Mouse (Mus musculus): ENCODE measurements around the gene Defa17. TPM values are rescaled to one million over a fixed set of nuclear protein-coding genes. Genes with fewer than 3 reads are reported as not detected.
"Not testable (repeated sequence)": the region's sequence is repeated elsewhere in the genome, so short reads cannot be mapped to it uniquely, and the experiment has no call there.

Defa17 gene
- total RNA-seq (2014; rRNA removed; ENCODE audit: low replicate concordance) (not detected in 2 replicates), polyA plus RNA-seq (2015; fragmentation: Nextera tagmentation; extraction: Ambion mirVana) (not detected in 2 replicates)

DNA sequence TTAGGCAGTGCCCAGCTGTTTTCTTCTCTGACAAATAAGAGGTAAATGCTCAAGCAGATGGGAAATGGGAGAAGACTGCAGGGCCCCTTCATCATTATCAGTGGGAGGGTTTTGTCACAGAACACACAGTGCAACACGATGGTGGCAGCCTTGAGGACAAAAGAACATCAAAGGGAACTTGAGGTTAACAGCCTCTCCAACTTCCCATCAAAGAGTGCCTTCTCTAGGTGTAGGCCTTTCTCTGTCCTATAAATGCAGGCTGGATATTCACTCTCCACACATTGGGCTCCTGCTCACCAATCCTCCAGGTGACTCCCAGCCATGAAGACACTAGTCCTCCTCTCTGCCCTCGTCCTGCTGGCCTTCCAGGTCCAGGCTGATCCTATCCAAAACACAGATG, at the start of gene Defa17:
Defa17 (plus strand) TSS at position 301 of the 400 bp plus-strand sequence.
- not testable (repeated sequence) for H3K9me3 ChIP-seq (replicated peaks; ENCODE audit: control insufficient read depth, low read length); H3K4me2 ChIP-seq (ENCODE audit: low read depth, low read length); H3K9ac ChIP-seq (replicated peaks; ENCODE audit: low read depth, low read length); H3K4me3 ChIP-seq (ENCODE audit: low read depth, low read length); H3K36me3 ChIP-seq (replicated peaks; ENCODE audit: control insufficient read depth, insufficient read depth, low read length); H3K27ac ChIP-seq (ENCODE audit: low read depth); ATAC-seq (ENCODE audit: insufficient read depth, low read depth); DNase-seq (ENCODE audit: low spot score); H3K4me1 ChIP-seq (ENCODE audit: control insufficient read depth, insufficient read depth); H3K27me3 ChIP-seq (ENCODE audit: control insufficient read depth, insufficient read depth, low read length)
- no CpG with 5 or more reads among the region's 2 CpGs for WGBS

DNA sequence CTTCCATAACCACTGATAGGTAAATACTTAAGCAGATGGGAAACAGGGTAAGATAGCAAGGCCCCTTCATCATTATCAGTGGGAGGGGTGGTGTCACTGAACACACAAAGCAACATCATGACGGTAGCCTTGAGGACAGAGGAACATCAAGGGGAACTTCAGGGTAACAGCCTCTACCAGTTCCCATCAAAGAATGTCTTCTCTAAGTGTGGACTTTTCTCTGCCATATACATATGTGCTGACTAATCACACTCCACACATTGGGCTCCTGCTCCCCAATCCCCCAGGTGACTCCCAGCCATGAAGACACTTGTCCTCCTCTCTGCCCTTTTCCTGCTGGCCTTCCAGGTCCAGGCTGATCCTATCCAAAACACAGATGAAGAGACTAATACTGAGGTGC, 37.7 kb upstream of the Defa17 start, which contains the start of gene Defa26:
Defa26 (plus strand) TSS at position 301 of the 400 bp plus-strand sequence.
- H3K36me3 ChIP-seq (replicated peaks; ENCODE audit: control insufficient read depth, insufficient read depth, low read length); H3K27me3 ChIP-seq (ENCODE audit: control insufficient read depth, insufficient read depth, low read length); H3K9me3 ChIP-seq (replicated peaks; ENCODE audit: control insufficient read depth, low read length); H3K4me2 ChIP-seq (ENCODE audit: low read depth, low read length); H3K27ac ChIP-seq (ENCODE audit: low read depth); H3K4me3 ChIP-seq (ENCODE audit: low read depth, low read length); H3K9ac ChIP-seq (replicated peaks; ENCODE audit: low read depth, low read length); DNase-seq (ENCODE audit: low spot score); H3K4me1 ChIP-seq (ENCODE audit: control insufficient read depth, insufficient read depth); ATAC-seq (ENCODE audit: insufficient read depth, low read depth): not testable (repeated sequence)
- no CpG with 5 or more reads among the region's 1 CpGs for WGBS

DNA sequence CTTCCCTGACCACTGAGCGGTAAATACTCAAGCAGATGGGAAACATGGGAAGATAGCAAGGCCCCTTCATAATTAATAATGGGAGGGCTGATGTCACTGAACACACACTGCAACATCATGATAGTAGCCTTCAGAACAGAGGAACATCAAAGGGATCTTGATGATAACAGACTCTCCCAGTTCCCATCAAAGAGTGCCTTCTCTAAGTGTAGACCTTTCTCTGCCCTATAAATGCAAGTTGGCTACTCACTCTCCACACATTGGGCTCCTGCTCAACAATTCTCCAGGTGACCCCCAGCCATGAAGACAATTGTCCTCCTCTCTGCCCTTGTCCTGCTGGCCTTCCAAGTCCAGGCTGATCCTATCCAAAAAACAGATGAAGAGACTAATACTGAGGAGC, 9.9 kb downstream of the Defa17 start, which contains the start of gene Defa34:
Defa34 (plus strand) TSS at position 301 of the 400 bp plus-strand sequence.
- not testable (repeated sequence) for DNase-seq (ENCODE audit: low spot score); H3K27me3 ChIP-seq (ENCODE audit: control insufficient read depth, insufficient read depth, low read length); H3K9me3 ChIP-seq (replicated peaks; ENCODE audit: control insufficient read depth, low read length); ATAC-seq (ENCODE audit: insufficient read depth, low read depth); H3K4me2 ChIP-seq (ENCODE audit: low read depth, low read length); H3K4me1 ChIP-seq (ENCODE audit: control insufficient read depth, insufficient read depth); H3K36me3 ChIP-seq (replicated peaks; ENCODE audit: control insufficient read depth, insufficient read depth, low read length); H3K27ac ChIP-seq (ENCODE audit: low read depth); H3K4me3 ChIP-seq (ENCODE audit: low read depth, low read length); H3K9ac ChIP-seq (replicated peaks; ENCODE audit: low read depth, low read length)
- no CpG with 5 or more reads among the region's 1 CpGs for WGBS

DNA sequence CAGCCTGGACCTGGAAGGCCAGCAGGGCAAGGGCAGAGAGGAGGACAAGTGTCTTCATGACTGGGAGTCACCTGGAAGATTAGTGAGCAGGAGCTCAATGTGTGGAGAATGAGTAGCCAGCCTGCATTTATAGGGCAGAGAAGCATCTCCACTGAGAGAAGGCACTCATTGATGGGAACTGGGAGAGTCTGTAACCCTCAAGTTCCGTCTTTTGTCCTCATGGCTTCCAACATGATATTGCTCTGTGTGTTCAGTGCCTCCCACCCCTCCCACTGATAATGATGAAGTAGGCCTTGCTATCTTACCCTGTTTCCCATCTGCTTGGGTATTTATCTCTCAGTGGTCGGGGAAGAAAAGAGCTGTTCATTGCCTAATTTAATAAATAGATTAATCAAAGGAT, 48.0 kb downstream of the Defa17 start, which contains the start of gene AY761184:
AY761184 (minus strand) TSS at position 101 of the 400 bp plus-strand sequence.
- not testable (repeated sequence) for ATAC-seq (ENCODE audit: insufficient read depth, low read depth); H3K9me3 ChIP-seq (replicated peaks; ENCODE audit: control insufficient read depth, low read length); DNase-seq (ENCODE audit: low spot score); H3K4me1 ChIP-seq (ENCODE audit: control insufficient read depth, insufficient read depth); H3K4me3 ChIP-seq (ENCODE audit: low read depth, low read length); H3K27ac ChIP-seq (ENCODE audit: low read depth); H3K36me3 ChIP-seq (replicated peaks; ENCODE audit: control insufficient read depth, insufficient read depth, low read length); H3K27me3 ChIP-seq (ENCODE audit: control insufficient read depth, insufficient read depth, low read length); H3K9ac ChIP-seq (replicated peaks; ENCODE audit: low read depth, low read length); H3K4me2 ChIP-seq (ENCODE audit: low read depth, low read length)
- WGBS = 35% methylated on average over 1 of the region's 2 CpGs

Other genes with a start within 250 kb of the Defa17 start
- gene Defa36, start 228.4 kb upstream of the Defa17 start, total RNA-seq (2014; rRNA removed; ENCODE audit: low replicate concordance) = not detected in 2 replicates
- not detected in 2 replicates for gene Defa36, start 228.4 kb upstream of the Defa17 start, polyA plus RNA-seq (2015; fragmentation: Nextera tagmentation; extraction: Ambion mirVana)
- not detected in 2 replicates for gene Gm7849, start 199.2 kb upstream of the Defa17 start, total RNA-seq (2014; rRNA removed; ENCODE audit: low replicate concordance)
- not detected in 2 replicates for gene Gm7849, start 199.2 kb upstream of the Defa17 start, polyA plus RNA-seq (2015; fragmentation: Nextera tagmentation; extraction: Ambion mirVana)
- not detected in 2 replicates for gene Defa20, start 146.5 kb upstream of the Defa17 start, total RNA-seq (2014; rRNA removed; ENCODE audit: low replicate concordance)
- not detected in 2 replicates for gene Defa20, start 146.5 kb upstream of the Defa17 start, polyA plus RNA-seq (2015; fragmentation: Nextera tagmentation; extraction: Ambion mirVana)
- not detected in 2 replicates for gene Defa32, start 126.7 kb upstream of the Defa17 start, total RNA-seq (2014; rRNA removed; ENCODE audit: low replicate concordance)
- gene Defa32, start 126.7 kb upstream of the Defa17 start, polyA plus RNA-seq (2015; fragmentation: Nextera tagmentation; extraction: Ambion mirVana) = not detected in 2 replicates
- gene Defa37, start 90.4 kb upstream of the Defa17 start, total RNA-seq (2014; rRNA removed; ENCODE audit: low replicate concordance) = not detected in 2 replicates
- not detected in 2 replicates for gene Defa37, start 90.4 kb upstream of the Defa17 start, polyA plus RNA-seq (2015; fragmentation: Nextera tagmentation; extraction: Ambion mirVana)
- not detected in 2 replicates for gene Defa28, start 72.8 kb upstream of the Defa17 start, total RNA-seq (2014; rRNA removed; ENCODE audit: low replicate concordance)
- not detected in 2 replicates for gene Defa28, start 72.8 kb upstream of the Defa17 start, polyA plus RNA-seq (2015; fragmentation: Nextera tagmentation; extraction: Ambion mirVana)
- not detected in 2 replicates for gene Gm7861, start 61.3 kb upstream of the Defa17 start, total RNA-seq (2014; rRNA removed; ENCODE audit: low replicate concordance)
- not detected in 2 replicates for gene Gm7861, start 61.3 kb upstream of the Defa17 start, polyA plus RNA-seq (2015; fragmentation: Nextera tagmentation; extraction: Ambion mirVana)
- gene Defa26, start 37.6 kb upstream of the Defa17 start, total RNA-seq (2014; rRNA removed; ENCODE audit: low replicate concordance) = not detected in 2 replicates
- not detected in 2 replicates for gene Defa26, start 37.6 kb upstream of the Defa17 start, polyA plus RNA-seq (2015; fragmentation: Nextera tagmentation; extraction: Ambion mirVana)
- not detected in 2 replicates for gene Defa34, start 10.0 kb downstream of the Defa17 start, total RNA-seq (2014; rRNA removed; ENCODE audit: low replicate concordance)
- gene Defa34, start 10.0 kb downstream of the Defa17 start, polyA plus RNA-seq (2015; fragmentation: Nextera tagmentation; extraction: Ambion mirVana) = not detected in 2 replicates
- gene AY761184, start 47.9 kb downstream of the Defa17 start, total RNA-seq (2014; rRNA removed; ENCODE audit: low replicate concordance) = not detected in 2 replicates
- gene AY761184, start 47.9 kb downstream of the Defa17 start, polyA plus RNA-seq (2015; fragmentation: Nextera tagmentation; extraction: Ambion mirVana) = not detected in 2 replicates
- not detected in 2 replicates for gene Defa24, start 78.7 kb downstream of the Defa17 start, total RNA-seq (2014; rRNA removed; ENCODE audit: low replicate concordance)
- gene Defa24, start 78.7 kb downstream of the Defa17 start, polyA plus RNA-seq (2015; fragmentation: Nextera tagmentation; extraction: Ambion mirVana) = not detected in 2 replicates
- gene Defb50, start 167.8 kb downstream of the Defa17 start, total RNA-seq (2014; rRNA removed; ENCODE audit: low replicate concordance) = not detected in 2 replicates
- gene Defb50, start 167.8 kb downstream of the Defa17 start, polyA plus RNA-seq (2015; fragmentation: Nextera tagmentation; extraction: Ambion mirVana) = not detected in 2 replicates
- gene Defb2, start 184.1 kb downstream of the Defa17 start, total RNA-seq (2014; rRNA removed; ENCODE audit: low replicate concordance) = not detected in 2 replicates
- not detected in 2 replicates for gene Defb2, start 184.1 kb downstream of the Defa17 start, polyA plus RNA-seq (2015; fragmentation: Nextera tagmentation; extraction: Ambion mirVana)
- gene Defb10, start 203.1 kb downstream of the Defa17 start, total RNA-seq (2014; rRNA removed; ENCODE audit: low replicate concordance) = not detected in 2 replicates
- not detected in 2 replicates for gene Defb10, start 203.1 kb downstream of the Defa17 start, polyA plus RNA-seq (2015; fragmentation: Nextera tagmentation; extraction: Ambion mirVana)
- gene Defb9, start 229.6 kb downstream of the Defa17 start, total RNA-seq (2014; rRNA removed; ENCODE audit: low replicate concordance) = not detected in 2 replicates
- not detected in 2 replicates for gene Defb9, start 229.6 kb downstream of the Defa17 start, polyA plus RNA-seq (2015; fragmentation: Nextera tagmentation; extraction: Ambion mirVana)